Mouse (Mus musculus) neural tube, embryonic 15.5 days (tissue): Measurements from ENCODE around the gene Tob2. TPM values are rescaled to one million over a fixed set of nuclear protein-coding genes. Genes with fewer than 3 reads are reported as not detected.

ENCODE experiments used
- ATAC-seq: fragments of 200-750 bp; cut with Nextera tagmentation; 2 replicates; pipeline ENCODE4 v1.8.0; 2017; ENCODE audit warnings: mild to moderate bottlenecking, moderate TSS enrichment, moderate library complexity; ENCODE audit not compliant: low FRiP score
- H3K27ac ChIP-seq: fragments of 300-500 bp; sonication (generic); replicated peaks from 2 replicates; pipeline ENCODE4 v1.5.1; 2015; ENCODE audit warnings: mild to moderate bottlenecking, inconsistent platforms
- H3K27me3 ChIP-seq: fragments of 300-500 bp; sonication (generic); replicated peaks from 2 replicates; pipeline ENCODE4 v1.6.1; 2015; ENCODE audit warnings: inconsistent platforms
- H3K36me3 ChIP-seq: fragments of 300-500 bp; sonication (generic); 2 replicates; pipeline ENCODE4 v1.6.1; 2015; ENCODE audit warnings: inconsistent platforms
- H3K4me1 ChIP-seq: fragments of 300-500 bp; sonication (generic); 2 replicates; pipeline ENCODE4 v1.6.1; 2015; ENCODE audit warnings: inconsistent platforms
- H3K4me2 ChIP-seq: fragments of 300-500 bp; sonication (generic); 2 replicates; pipeline ENCODE4 v1.6.1; 2015; ENCODE audit warnings: inconsistent platforms, mild to moderate bottlenecking, moderate library complexity
- H3K4me3 ChIP-seq: fragments of 300-500 bp; sonication (generic); replicated peaks from 2 replicates; pipeline ENCODE4 v1.5.1; 2015; ENCODE audit warnings: mild to moderate bottlenecking, inconsistent platforms
- H3K9ac ChIP-seq: fragments of 300-500 bp; sonication (generic); replicated peaks from 2 replicates; pipeline ENCODE4 v1.6.1; 2015; ENCODE audit warnings: mild to moderate bottlenecking, inconsistent platforms
- H3K9me3 ChIP-seq: fragments of 300-500 bp; sonication (generic); replicated peaks from 2 replicates; pipeline ENCODE4 v1.6.1; 2016; ENCODE audit warnings: inconsistent platforms
- WGBS: fragments of 180-500 bp; shearing (Covaris S2); methylation state at CpG from one replicate; pipeline ENCODE4 v1.1.7; 2015; ENCODE audit warnings: mixed read lengths; 5-methylcytosine and 5-hydroxymethylcytosine counted together
- polyA plus RNA-seq: library from polyadenylated mRNA; unstranded; fragments of >200 nt; fragmentation: Nextera tagmentation; extraction: Ambion mirVana; gene quantifications from 2 replicates; pipeline ENCODE4 v1.2.1, GENCODE M21; 2015

The Tob2 gene
- 14.7 and 16.1 TPM in 2 replicates for polyA plus RNA-seq

- Histone ChIP-seq H3K9ac (peak within 1 kb of the TSS; percentile 79), H3K36me3 (peaks cover under 1% of the 10 kb centered on the region; the same call in 1 of the 2 replicates), H3K4me2 (peak within 1 kb of the TSS; percentile 94), H3K27me3 (no peaks in the 10 kb centered on the region), H3K9me3 (no peaks in the 10 kb centered on the region), H3K27ac (peak within 1 kb of the TSS; percentile 98), H3K4me1 (peaks cover 45% of the 10 kb centered on the region), H3K4me3 (peak within 1 kb of the TSS; percentile 93)
- WGBS, result under 1% methylated on average over 44 of the region's 44 CpGs
- ATAC-seq, result 0 out of 2 replicates have a peak, but pooled peaks have one; percentile 9
Measured at GRCm38 (mm10) chr15:81858517-81859329, at the start of gene Tob2. Tob2 (minus strand) TSS chr15:81858796.

- no peaks in the 10 kb centered on the region for H3K9me3 ChIP-seq
- no peaks in the 10 kb centered on the region for H3K4me1 ChIP-seq
- 95% methylated on average over 8 of the region's 8 CpGs for WGBS
- ATAC-seq, result no peak
- H3K36me3 ChIP-seq, result peaks cover 95% of the 10 kb centered on the region
- H3K9ac ChIP-seq, result no peak overlapping the region
- no peak overlapping the region for H3K27ac ChIP-seq
- no peak overlapping the region for H3K4me3 ChIP-seq
- no peaks in the 10 kb centered on the region for H3K27me3 ChIP-seq
- H3K4me2 ChIP-seq, result no peak overlapping the region
Measured at GRCm38 (mm10) chr15:81907953-81908352, 49.4 kb upstream of the Tob2 start.

- H3K4me1 ChIP-seq, result no peaks in the 10 kb centered on the region
- WGBS, result 37% methylated on average over 2 of the region's 2 CpGs
- no peak overlapping the region for H3K27ac ChIP-seq
- no peak overlapping the region for H3K4me3 ChIP-seq
- H3K4me2 ChIP-seq, result no peak overlapping the region
- no peaks in the 10 kb centered on the region for H3K9me3 ChIP-seq
- H3K9ac ChIP-seq, result no peak overlapping the region
- H3K36me3 ChIP-seq, result peaks cover 95% of the 10 kb centered on the region
- no peak for ATAC-seq
- H3K27me3 ChIP-seq, result no peaks in the 10 kb centered on the region
Measured at GRCm38 (mm10) chr15:81904939-81905338, 46.3 kb upstream of the Tob2 start.

- no peaks in the 10 kb centered on the region for H3K27me3 ChIP-seq
- H3K36me3 ChIP-seq, result peaks cover 88% of the 10 kb centered on the region
- ATAC-seq, result no peak
- no peak overlapping the region for H3K4me3 ChIP-seq
- no peak overlapping the region for H3K27ac ChIP-seq
- H3K4me1 ChIP-seq, result no peaks in the 10 kb centered on the region
- 94% methylated on average over 2 of the region's 2 CpGs for WGBS
- no peak overlapping the region for H3K4me2 ChIP-seq
- H3K9ac ChIP-seq, result no peak overlapping the region
- no peaks in the 10 kb centered on the region for H3K9me3 ChIP-seq
Measured at GRCm38 (mm10) chr15:81898751-81899150, 40.2 kb upstream of the Tob2 start.

- H3K4me1 ChIP-seq, result no peaks in the 10 kb centered on the region
- H3K4me3 ChIP-seq, result no peak overlapping the region
- no peaks in the 10 kb centered on the region for H3K27me3 ChIP-seq
- no peaks in the 10 kb centered on the region for H3K9me3 ChIP-seq
- 93% methylated on average over 5 of the region's 5 CpGs for WGBS
- no peak for ATAC-seq
- no peak overlapping the region for H3K27ac ChIP-seq
- no peak overlapping the region for H3K9ac ChIP-seq
- H3K4me2 ChIP-seq, result no peak overlapping the region
- peaks cover 85% of the 10 kb centered on the region for H3K36me3 ChIP-seq
Measured at GRCm38 (mm10) chr15:81897607-81898285, 39.1 kb upstream of the Tob2 start.

GRCm38 (mm10) chr15:81896407-81896806 is 37.8 kb upstream of the Tob2 start:
- no peak for ATAC-seq
- H3K9ac ChIP-seq, result no peak overlapping the region
- no peak overlapping the region for H3K27ac ChIP-seq
- H3K4me3 ChIP-seq, result no peak overlapping the region
- WGBS, result 86% methylated on average over 2 of the region's 2 CpGs
- no peaks in the 10 kb centered on the region for H3K27me3 ChIP-seq
- H3K36me3 ChIP-seq, result peaks cover 84% of the 10 kb centered on the region
- H3K9me3 ChIP-seq, result no peaks in the 10 kb centered on the region
- no peaks in the 10 kb centered on the region for H3K4me1 ChIP-seq
- H3K4me2 ChIP-seq, result no peak overlapping the region

- H3K4me3 ChIP-seq, result no peak overlapping the region
- no peak for ATAC-seq
- H3K9me3 ChIP-seq, result no peaks in the 10 kb centered on the region
- peaks cover 86% of the 10 kb centered on the region for H3K36me3 ChIP-seq
- no peaks in the 10 kb centered on the region for H3K4me1 ChIP-seq
- H3K27me3 ChIP-seq, result no peaks in the 10 kb centered on the region
- H3K9ac ChIP-seq, result no peak overlapping the region
- no peak overlapping the region for H3K4me2 ChIP-seq
- H3K27ac ChIP-seq, result no peak overlapping the region
- WGBS, result 88% methylated on average over 1 of the region's 1 CpGs
Measured at GRCm38 (mm10) chr15:81894002-81894401, 35.4 kb upstream of the Tob2 start.

- H3K9me3 ChIP-seq, result no peaks in the 10 kb centered on the region
- H3K4me2 ChIP-seq, result no peak overlapping the region
- H3K9ac ChIP-seq, result no peak overlapping the region
- ATAC-seq, result no peak
- no peak overlapping the region for H3K27ac ChIP-seq
- no peaks in the 10 kb centered on the region for H3K27me3 ChIP-seq
- H3K4me3 ChIP-seq, result no peak overlapping the region
- H3K4me1 ChIP-seq, result no peaks in the 10 kb centered on the region; the same call in 1 of the 2 replicates
- WGBS, result 95% methylated on average over 8 of the region's 8 CpGs
- peaks cover 70% of the 10 kb centered on the region for H3K36me3 ChIP-seq
Measured at GRCm38 (mm10) chr15:81891822-81892580, 33.4 kb upstream of the Tob2 start.

GRCm38 (mm10) chr15:81891140-81891802 is 32.7 kb upstream of the Tob2 start:
- no peak overlapping the region for H3K4me3 ChIP-seq
- H3K27ac ChIP-seq, result no peak overlapping the region
- 93% methylated on average over 7 of the region's 7 CpGs for WGBS
- ATAC-seq, result no peak
- H3K27me3 ChIP-seq, result no peaks in the 10 kb centered on the region
- peaks cover 63% of the 10 kb centered on the region for H3K36me3 ChIP-seq
- H3K9me3 ChIP-seq, result no peaks in the 10 kb centered on the region
- H3K4me2 ChIP-seq, result no peak overlapping the region
- no peak overlapping the region for H3K9ac ChIP-seq
- H3K4me1 ChIP-seq, result no peaks in the 10 kb centered on the region; the same call in 1 of the 2 replicates

- Histone ChIP-seq H3K4me1 (no peaks in the 10 kb centered on the region; the same call in 1 of the 2 replicates), H3K27me3 (no peaks in the 10 kb centered on the region), H3K4me3 (no peak overlapping the region), H3K9me3 (no peaks in the 10 kb centered on the region), H3K27ac (no peak overlapping the region), H3K36me3 (peaks cover 48% of the 10 kb centered on the region), H3K4me2 (no peak overlapping the region), H3K9ac (no peak overlapping the region)
- 94% methylated on average over 7 of the region's 7 CpGs for WGBS
- no peak for ATAC-seq
Measured at GRCm38 (mm10) chr15:81889175-81889574, 30.6 kb upstream of the Tob2 start.
